Mouse (Mus musculus): ENCODE results near the gene Slc5a6. TPM values are rescaled to one million over a fixed set of nuclear protein-coding genes. Genes with fewer than 3 reads are reported as not detected.
"Not testable (repeated sequence)": the region's sequence is repeated elsewhere in the genome, so short reads cannot be mapped to it uniquely, and the experiment has no call there.

Slc5a6 gene
- total RNA-seq, 1 experiment = 44.1 TPM

DNA sequence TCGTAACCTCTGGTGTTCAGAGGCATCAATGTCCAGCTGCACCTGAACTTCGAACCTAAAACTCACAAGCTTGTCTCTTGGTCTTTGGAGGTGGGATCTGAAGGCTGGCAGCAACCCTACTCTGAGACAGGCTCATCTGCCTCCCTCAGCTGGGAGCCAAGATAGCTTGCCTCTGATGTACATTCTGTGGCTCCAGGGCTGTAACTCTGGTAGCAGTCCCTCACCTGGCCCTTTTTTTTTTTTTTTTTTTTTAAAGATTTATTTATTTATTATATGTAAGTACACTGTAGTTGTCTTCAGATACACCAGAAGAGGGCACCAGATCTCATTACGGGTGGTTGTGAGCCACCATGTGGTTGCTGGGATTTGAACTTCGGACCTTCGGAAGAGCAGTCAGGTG lies 26.9 kb downstream of the Slc5a6 start:
- in situ Hi-C loops (cut with MboI; ENCODE audit: low sequenced_read_pairs in 2 of 2, unreplicated experiment in 2 of 2); H3K4me3 ChIP-seq (ENCODE audit: insufficient read depth in 1 of 2, low read depth in 1 of 2, low read length in 2 of 2, poor library complexity in 1 of 2, severe bottlenecking in 1 of 2); H3K4me1 ChIP-seq (ENCODE audit: control insufficient read depth in 2 of 2, insufficient read depth in 2 of 2, low read length in 2 of 2, poor library complexity in 1 of 2); H3K36me3 ChIP-seq (ENCODE audit: control insufficient read depth, insufficient read depth, low read length, poor library complexity, severe bottlenecking); H3K27ac ChIP-seq (ENCODE audit: insufficient read depth, low read depth, low read length, poor library complexity, severe bottlenecking); H3K9ac ChIP-seq (ENCODE audit: insufficient read depth, low read depth, low read length, poor library complexity, severe bottlenecking); DNase-seq (ENCODE audit: low read depth, low spot score); H3K9me3 ChIP-seq (ENCODE audit: control insufficient read depth, insufficient read depth, low read depth, low read length): not testable (repeated sequence)
- TF ChIP-seq ZNF384 (IDR thresholded peaks at IDR 0.05; ENCODE audit: low read depth, low read length) = peak; percentile 64; the same call in 1 of the 2 replicates

DNA sequence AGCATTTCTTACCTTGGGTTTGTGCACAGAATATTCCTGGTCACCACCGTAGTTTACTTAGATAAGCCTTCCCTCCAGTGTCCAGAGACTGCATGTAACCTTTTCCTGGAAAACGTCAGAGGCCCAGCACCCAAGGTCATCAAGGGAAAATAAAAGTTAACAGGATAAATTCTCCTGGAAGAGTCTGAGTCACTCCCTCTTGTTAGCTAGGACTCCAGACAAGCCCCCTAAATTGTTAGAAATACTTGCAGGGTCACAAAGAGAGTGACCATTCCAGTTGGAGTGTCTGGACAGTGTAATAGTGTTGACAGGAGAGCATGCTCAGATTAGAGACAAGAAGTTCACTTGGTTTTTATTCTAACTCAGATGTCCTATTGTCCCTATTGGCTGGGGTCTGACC lies 32.8 kb downstream of the Slc5a6 start:
- no peaks in the 10 kb centered on the region for H3K9me3 ChIP-seq (ENCODE audit: control insufficient read depth, insufficient read depth, low read depth, low read length)
- no peak overlapping the region for H3K27ac ChIP-seq (ENCODE audit: insufficient read depth, low read depth, low read length, poor library complexity, severe bottlenecking)
- TF ChIP-seq HCFC1 (IDR thresholded peaks at IDR 0.05; ENCODE audit: borderline replicate concordance, insufficient read depth, low read length) (no peak), ZNF384 (IDR thresholded peaks at IDR 0.05; ENCODE audit: low read depth, low read length) (no peak), MAFK (IDR thresholded peaks at IDR 0.05; ENCODE audit: insufficient read depth, low read depth, low read length) (no peak), CHD2 (IDR thresholded peaks at IDR 0.05; ENCODE audit: low read depth, low read length) (no peak), ZC3H11A (IDR thresholded peaks at IDR 0.05; ENCODE audit: borderline replicate concordance, low read depth, low read length) (no peak)
- DNase-seq (ENCODE audit: low read depth, low spot score) = no peak
- no peaks in the 10 kb centered on the region for H3K4me1 ChIP-seq (ENCODE audit: control insufficient read depth in 2 of 2, insufficient read depth in 2 of 2, low read length in 2 of 2, poor library complexity in 1 of 2)
- no peaks in the 10 kb centered on the region for H3K36me3 ChIP-seq (ENCODE audit: control insufficient read depth, insufficient read depth, low read length, poor library complexity, severe bottlenecking)
- in situ Hi-C loops (cut with MboI; ENCODE audit: low sequenced_read_pairs in 2 of 2, unreplicated experiment in 2 of 2) = no loop called here
- no peak overlapping the region for H3K4me3 ChIP-seq (ENCODE audit: insufficient read depth in 1 of 2, low read depth in 1 of 2, low read length in 2 of 2, poor library complexity in 1 of 2, severe bottlenecking in 1 of 2)
- H3K9ac ChIP-seq (ENCODE audit: insufficient read depth, low read depth, low read length, poor library complexity, severe bottlenecking) = no peak overlapping the region

DNA sequence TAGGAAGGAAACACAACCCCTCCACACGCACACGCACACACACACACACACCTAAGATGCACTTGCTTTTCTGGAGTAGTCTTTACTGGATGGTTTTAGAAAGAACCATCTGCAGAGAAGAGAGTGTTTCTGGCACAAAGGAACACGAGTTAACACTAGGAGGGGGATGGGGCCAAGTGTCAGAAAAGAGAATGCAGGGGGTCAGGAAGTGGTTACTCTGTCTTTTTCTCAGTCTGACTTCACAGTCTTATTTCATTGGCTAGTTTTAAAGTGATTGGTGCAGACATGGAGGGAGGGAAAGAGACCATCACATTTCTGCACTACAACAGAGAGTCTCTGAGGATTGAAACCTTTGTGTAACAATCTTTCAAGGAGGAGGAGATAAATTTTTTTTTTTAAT lies 36.0 kb downstream of the Slc5a6 start:
- H3K9me3 ChIP-seq (ENCODE audit: control insufficient read depth, insufficient read depth, low read depth, low read length) = no peaks in the 10 kb centered on the region
- no peaks in the 10 kb centered on the region for H3K36me3 ChIP-seq (ENCODE audit: control insufficient read depth, insufficient read depth, low read length, poor library complexity, severe bottlenecking)
- in situ Hi-C loops (cut with MboI; ENCODE audit: low sequenced_read_pairs in 2 of 2, unreplicated experiment in 2 of 2) = no loop called here
- H3K27ac ChIP-seq (ENCODE audit: insufficient read depth, low read depth, low read length, poor library complexity, severe bottlenecking) = no peak overlapping the region
- no peak overlapping the region for H3K4me3 ChIP-seq (ENCODE audit: insufficient read depth in 1 of 2, low read depth in 1 of 2, low read length in 2 of 2, poor library complexity in 1 of 2, severe bottlenecking in 1 of 2)
- H3K4me1 ChIP-seq (ENCODE audit: control insufficient read depth in 2 of 2, insufficient read depth in 2 of 2, low read length in 2 of 2, poor library complexity in 1 of 2) = no peaks in the 10 kb centered on the region
- DNase-seq (ENCODE audit: low read depth, low spot score) = no peak
- no peak overlapping the region for H3K9ac ChIP-seq (ENCODE audit: insufficient read depth, low read depth, low read length, poor library complexity, severe bottlenecking)
- no peak for TF ChIP-seq MAFK (IDR thresholded peaks at IDR 0.05; ENCODE audit: insufficient read depth, low read depth, low read length)
- no peak for TF ChIP-seq ZC3H11A (IDR thresholded peaks at IDR 0.05; ENCODE audit: borderline replicate concordance, low read depth, low read length)
- TF ChIP-seq CHD2 (IDR thresholded peaks at IDR 0.05; ENCODE audit: low read depth, low read length) = no peak
- TF ChIP-seq ZNF384 (IDR thresholded peaks at IDR 0.05; ENCODE audit: low read depth, low read length) = no peak
- TF ChIP-seq HCFC1 (IDR thresholded peaks at IDR 0.05; ENCODE audit: borderline replicate concordance, insufficient read depth, low read length) = no peak

DNA sequence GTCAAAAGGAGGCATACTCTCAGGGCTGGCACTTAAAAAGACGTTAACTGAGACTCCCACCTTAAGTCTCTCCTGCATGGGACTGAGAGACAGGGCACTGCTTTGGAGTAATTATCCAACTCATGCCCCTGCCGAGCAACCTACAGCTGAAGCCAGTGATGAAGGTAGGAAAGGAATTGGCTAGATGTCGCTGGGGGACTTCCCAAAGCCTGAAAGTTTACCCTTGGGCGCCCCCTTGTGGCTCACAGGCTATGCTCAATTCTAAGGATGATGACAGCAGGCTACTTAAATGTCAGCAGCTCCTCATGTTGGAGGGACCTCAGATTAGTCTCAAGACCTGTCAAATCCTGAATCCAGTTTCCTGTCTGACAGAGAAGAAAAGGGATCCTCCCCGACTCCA lies 44.5 kb downstream of the Slc5a6 start:
- peak; percentile 92 for DNase-seq (ENCODE audit: low read depth, low spot score)
- Histone ChIP-seq H3K4me1 (ENCODE audit: control insufficient read depth in 2 of 2, insufficient read depth in 2 of 2, low read length in 2 of 2, poor library complexity in 1 of 2) (no peaks in the 10 kb centered on the region), H3K9me3 (ENCODE audit: control insufficient read depth, insufficient read depth, low read depth, low read length) (no peaks in the 10 kb centered on the region), H3K36me3 (ENCODE audit: control insufficient read depth, insufficient read depth, low read length, poor library complexity, severe bottlenecking) (no peaks in the 10 kb centered on the region), H3K27ac (ENCODE audit: insufficient read depth, low read depth, low read length, poor library complexity, severe bottlenecking) (no peak overlapping the region), H3K9ac (ENCODE audit: insufficient read depth, low read depth, low read length, poor library complexity, severe bottlenecking) (no peak overlapping the region), H3K4me3 (ENCODE audit: insufficient read depth in 1 of 2, low read depth in 1 of 2, low read length in 2 of 2, poor library complexity in 1 of 2, severe bottlenecking in 1 of 2) (no peak overlapping the region)
- TF ChIP-seq ZC3H11A (IDR thresholded peaks at IDR 0.05; ENCODE audit: borderline replicate concordance, low read depth, low read length) (peak; percentile 32; the same call in 1 of the 2 replicates), ZNF384 (IDR thresholded peaks at IDR 0.05; ENCODE audit: low read depth, low read length) (no peak), HCFC1 (IDR thresholded peaks at IDR 0.05; ENCODE audit: borderline replicate concordance, insufficient read depth, low read length) (no peak)
- in situ Hi-C loops (cut with MboI; ENCODE audit: low sequenced_read_pairs in 2 of 2, unreplicated experiment in 2 of 2) = loop anchor here in 1 of 2 experiments (10.0 kb wide), 1 partner anchor 199 kb away; no protein-coding TSS in a partner anchor

DNA sequence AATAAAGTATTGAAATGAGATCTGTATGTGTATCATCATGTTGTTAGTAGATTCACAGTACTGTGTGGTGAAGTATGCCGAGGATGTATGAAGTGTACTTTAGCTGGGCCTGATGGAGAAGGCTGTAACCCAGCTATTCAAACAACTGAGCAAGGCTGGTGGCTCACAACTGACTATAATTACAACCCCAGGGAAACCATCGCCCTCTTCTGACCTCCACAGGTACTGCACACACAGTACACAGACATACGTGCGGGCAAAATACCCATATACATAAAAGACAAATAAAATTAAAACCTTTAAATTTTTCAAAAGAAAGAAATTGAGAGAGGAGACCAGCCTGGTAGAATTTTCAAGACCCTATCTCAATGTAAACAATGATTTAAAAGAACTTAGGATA lies 47.2 kb downstream of the Slc5a6 start:
- Histone ChIP-seq H3K9me3 (ENCODE audit: control insufficient read depth, insufficient read depth, low read depth, low read length) (no peaks in the 10 kb centered on the region), H3K36me3 (ENCODE audit: control insufficient read depth, insufficient read depth, low read length, poor library complexity, severe bottlenecking) (no peaks in the 10 kb centered on the region), H3K4me3 (ENCODE audit: insufficient read depth in 1 of 2, low read depth in 1 of 2, low read length in 2 of 2, poor library complexity in 1 of 2, severe bottlenecking in 1 of 2) (no peak overlapping the region), H3K27ac (ENCODE audit: insufficient read depth, low read depth, low read length, poor library complexity, severe bottlenecking) (no peak overlapping the region), H3K4me1 (ENCODE audit: control insufficient read depth in 2 of 2, insufficient read depth in 2 of 2, low read length in 2 of 2, poor library complexity in 1 of 2) (no peaks in the 10 kb centered on the region), H3K9ac (ENCODE audit: insufficient read depth, low read depth, low read length, poor library complexity, severe bottlenecking) (no peak overlapping the region)
- in situ Hi-C loops (cut with MboI; ENCODE audit: low sequenced_read_pairs in 2 of 2, unreplicated experiment in 2 of 2) = loop anchor here in 1 of 2 experiments (10.0 kb wide), 1 partner anchor 197 kb away; no protein-coding TSS in a partner anchor
- TF ChIP-seq MAFK (IDR thresholded peaks at IDR 0.05; ENCODE audit: insufficient read depth, low read depth, low read length) (no peak), HCFC1 (IDR thresholded peaks at IDR 0.05; ENCODE audit: borderline replicate concordance, insufficient read depth, low read length) (no peak), ZNF384 (IDR thresholded peaks at IDR 0.05; ENCODE audit: low read depth, low read length) (no peak), ZC3H11A (IDR thresholded peaks at IDR 0.05; ENCODE audit: borderline replicate concordance, low read depth, low read length) (no peak), CHD2 (IDR thresholded peaks at IDR 0.05; ENCODE audit: low read depth, low read length) (no peak)
- DNase-seq (ENCODE audit: low read depth, low spot score) = peak; percentile 41
